Mouse (Mus musculus): Measurements from ENCODE around the gene Sult6b2. TPM values are rescaled to one million over a fixed set of nuclear protein-coding genes. Genes with fewer than 3 reads are reported as not detected.
A peak's percentile ranks its signal among the peaks of the same experiment; 100 is the strongest.

The Sult6b2 gene
- total and polyA plus RNA-seq, 2 experiments = not detected

DNA sequence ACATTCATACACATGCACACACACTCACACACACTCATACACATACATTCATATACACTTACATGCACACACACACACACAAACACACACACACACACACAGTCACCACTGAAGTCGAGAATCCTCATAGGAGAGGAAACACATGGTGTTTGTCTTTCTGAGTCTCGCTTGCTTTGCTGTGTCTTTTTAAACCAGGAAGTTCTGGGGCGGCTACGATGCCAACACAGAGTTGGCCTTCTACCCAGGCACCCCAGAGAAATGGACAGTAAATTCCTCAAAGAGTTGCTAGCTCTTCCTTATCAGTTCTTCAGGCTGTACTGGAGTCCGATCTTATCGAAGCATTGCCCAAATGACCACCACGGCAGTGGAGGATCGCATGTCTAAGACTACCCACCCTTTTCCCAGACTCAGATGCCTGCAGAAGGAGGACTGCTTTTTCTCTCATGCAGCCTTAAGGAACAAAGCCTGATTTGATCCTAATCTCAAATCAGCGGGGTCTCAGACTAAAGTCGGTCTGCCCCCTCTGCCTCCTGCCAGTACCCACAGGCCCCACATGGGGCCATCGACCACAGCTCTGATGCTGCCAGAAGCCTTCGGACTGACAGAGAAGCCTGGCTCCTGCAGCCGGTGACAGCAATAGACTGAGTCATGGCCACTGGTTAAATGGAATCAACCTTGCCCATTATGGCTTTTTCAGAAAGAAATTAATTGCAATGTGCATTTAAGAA lies 11.9 kb downstream of the Sult6b2 start:
- Histone ChIP-seq H3K4me3 (ENCODE audit: insufficient read depth, low read depth, low read length) (no peak overlapping the region), H3K9ac (ENCODE audit: low read depth, low read length) (no peak overlapping the region), H3K4me1 (ENCODE audit: control insufficient read depth, insufficient read depth, low read length) (peaks cover 2% of the 10 kb centered on the region; the same call in 1 of the 2 replicates), H3K79me2 (ENCODE audit: control insufficient read depth, insufficient read depth, low read length) (no peaks in the 10 kb centered on the region), H3K36me3 (ENCODE audit: control insufficient read depth, insufficient read depth, low read length) (no peaks in the 10 kb centered on the region), H3K27ac (replicated peaks; ENCODE audit: insufficient read depth, low read depth, low read length) (no peak overlapping the region), H3K27me3 (ENCODE audit: control insufficient read depth, insufficient read depth, low read length) (no peaks in the 10 kb centered on the region)
- no peak for DNase-seq (ENCODE audit: extremely low read depth, low read depth, low spot score)
- no peak for TF ChIP-seq CTCF (IDR thresholded peaks at IDR 0.05; ENCODE audit: low read depth, low read length)
- TF ChIP-seq POLR2A (IDR thresholded peaks at IDR 0.05; ENCODE audit: extremely low read depth, insufficient read depth, low read length) = no peak
- 66% methylated on average over 13 of the region's 13 CpGs for WGBS

DNA sequence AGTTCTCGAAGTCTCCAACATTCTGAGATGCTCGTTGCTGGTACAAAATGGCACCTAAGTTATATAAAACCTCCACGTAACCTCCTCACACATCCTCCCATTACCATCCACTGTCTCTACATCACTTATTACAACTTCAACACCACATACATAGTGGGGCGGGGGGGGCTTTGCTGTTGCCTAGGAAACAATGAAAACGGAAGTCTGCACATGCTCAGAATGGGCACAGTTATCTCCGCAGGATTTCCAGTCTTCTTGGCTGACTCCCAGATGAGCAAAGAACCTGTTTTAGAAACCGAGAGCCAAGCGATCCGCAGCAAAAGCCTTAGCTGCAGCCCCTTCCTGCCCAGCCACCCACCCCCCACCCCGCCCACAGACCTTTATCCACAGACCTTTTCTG lies 14.6 kb downstream of the Sult6b2 start:
- H3K27ac ChIP-seq (replicated peaks; ENCODE audit: insufficient read depth, low read depth, low read length) = no peak overlapping the region
- DNase-seq (ENCODE audit: extremely low read depth, low read depth, low spot score) = no peak
- H3K36me3 ChIP-seq (ENCODE audit: control insufficient read depth, insufficient read depth, low read length) = no peaks in the 10 kb centered on the region
- H3K4me3 ChIP-seq (ENCODE audit: insufficient read depth, low read depth, low read length) = no peak overlapping the region
- no peak overlapping the region for H3K9ac ChIP-seq (ENCODE audit: low read depth, low read length)
- no peaks in the 10 kb centered on the region for H3K27me3 ChIP-seq (ENCODE audit: control insufficient read depth, insufficient read depth, low read length)
- H3K4me1 ChIP-seq (ENCODE audit: control insufficient read depth, insufficient read depth, low read length) = no peaks in the 10 kb centered on the region
- WGBS = 89% methylated on average over 10 of the region's 10 CpGs
- TF ChIP-seq CTCF (IDR thresholded peaks at IDR 0.05; ENCODE audit: low read depth, low read length) (no peak), POLR2A (IDR thresholded peaks at IDR 0.05; ENCODE audit: extremely low read depth, insufficient read depth, low read length) (no peak)
- H3K79me2 ChIP-seq (ENCODE audit: control insufficient read depth, insufficient read depth, low read length) = no peaks in the 10 kb centered on the region

DNA sequence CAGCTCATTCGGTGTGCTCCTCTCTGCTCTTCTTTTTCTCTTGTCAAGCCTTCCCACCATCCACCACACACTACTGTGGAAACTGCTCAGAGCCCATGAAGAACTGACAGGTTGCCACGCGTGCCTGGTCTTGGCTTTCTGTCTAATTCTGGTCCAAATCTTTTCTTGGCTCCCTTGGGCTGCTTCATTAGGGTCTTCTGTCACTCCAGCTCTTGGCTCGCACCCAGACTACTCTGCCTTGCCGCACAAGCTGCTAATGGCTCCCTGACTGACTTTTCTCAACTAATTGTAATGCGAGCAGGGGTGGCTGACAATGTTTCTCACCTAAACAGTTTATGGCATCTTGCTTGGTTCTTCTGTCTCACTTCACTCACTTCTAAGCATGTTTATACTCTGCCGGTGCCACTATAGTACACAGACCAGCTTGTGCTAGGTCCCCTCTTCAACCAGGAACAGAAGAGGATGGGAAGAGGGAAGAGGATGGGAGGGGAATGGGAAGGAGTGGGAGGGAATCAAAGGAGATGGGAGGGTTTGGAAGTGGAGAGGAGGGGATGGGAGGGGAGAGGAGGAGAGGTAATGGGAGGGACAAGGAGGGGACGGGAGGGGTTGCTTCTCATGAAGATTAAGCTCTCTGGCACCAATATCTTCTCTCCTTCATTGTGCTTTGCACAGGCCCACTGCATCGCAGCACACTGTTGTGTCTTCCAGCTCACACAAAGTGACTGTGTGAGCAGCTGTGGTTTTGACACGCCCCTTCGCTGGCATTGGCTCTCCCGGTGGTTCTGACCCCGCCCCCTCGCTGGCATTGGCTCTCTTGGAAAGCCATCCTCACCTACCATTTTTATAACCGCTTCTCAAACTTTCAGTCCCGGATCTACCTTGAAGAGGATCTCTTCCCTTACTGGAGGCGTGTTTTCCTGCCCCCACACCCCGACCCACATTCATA lies 16.0 kb downstream of the Sult6b2 start:
- Histone ChIP-seq H3K4me1 (ENCODE audit: control insufficient read depth, insufficient read depth, low read length) (no peaks in the 10 kb centered on the region), H3K4me3 (ENCODE audit: insufficient read depth, low read depth, low read length) (no peak overlapping the region), H3K79me2 (ENCODE audit: control insufficient read depth, insufficient read depth, low read length) (no peaks in the 10 kb centered on the region), H3K27ac (replicated peaks; ENCODE audit: insufficient read depth, low read depth, low read length) (no peak overlapping the region), H3K9ac (ENCODE audit: low read depth, low read length) (no peak overlapping the region), H3K27me3 (ENCODE audit: control insufficient read depth, insufficient read depth, low read length) (no peaks in the 10 kb centered on the region), H3K36me3 (ENCODE audit: control insufficient read depth, insufficient read depth, low read length) (no peaks in the 10 kb centered on the region)
- no peak for DNase-seq (ENCODE audit: extremely low read depth, low read depth, low spot score)
- TF ChIP-seq CTCF (IDR thresholded peaks at IDR 0.05; ENCODE audit: low read depth, low read length) (no peak), POLR2A (IDR thresholded peaks at IDR 0.05; ENCODE audit: extremely low read depth, insufficient read depth, low read length) (no peak)
- WGBS = 64% methylated on average over 18 of the region's 18 CpGs

- no peaks in the 10 kb centered on the region for H3K27me3 ChIP-seq (ENCODE audit: control insufficient read depth, insufficient read depth, low read length)
- H3K4me3 ChIP-seq (ENCODE audit: insufficient read depth, low read depth, low read length) = no peak overlapping the region
- H3K9ac ChIP-seq (ENCODE audit: low read depth, low read length) = no peak overlapping the region
- H3K36me3 ChIP-seq (ENCODE audit: control insufficient read depth, insufficient read depth, low read length) = no peaks in the 10 kb centered on the region
- H3K79me2 ChIP-seq (ENCODE audit: control insufficient read depth, insufficient read depth, low read length) = no peaks in the 10 kb centered on the region
- H3K27ac ChIP-seq (replicated peaks; ENCODE audit: insufficient read depth, low read depth, low read length) = no peak overlapping the region
- WGBS = 87% methylated on average over 21 of the region's 21 CpGs
- no peak for DNase-seq (ENCODE audit: extremely low read depth, low read depth, low spot score)
- H3K4me1 ChIP-seq (ENCODE audit: control insufficient read depth, insufficient read depth, low read length) = no peaks in the 10 kb centered on the region
- TF ChIP-seq POLR2A (IDR thresholded peaks at IDR 0.05; ENCODE audit: extremely low read depth, insufficient read depth, low read length) = no peak
- no peak for TF ChIP-seq CTCF (IDR thresholded peaks at IDR 0.05; ENCODE audit: low read depth, low read length)
Observed at GRCm38 (mm10) chr6:142786106-142786505, 18.2 kb downstream of the Sult6b2 start.

DNA sequence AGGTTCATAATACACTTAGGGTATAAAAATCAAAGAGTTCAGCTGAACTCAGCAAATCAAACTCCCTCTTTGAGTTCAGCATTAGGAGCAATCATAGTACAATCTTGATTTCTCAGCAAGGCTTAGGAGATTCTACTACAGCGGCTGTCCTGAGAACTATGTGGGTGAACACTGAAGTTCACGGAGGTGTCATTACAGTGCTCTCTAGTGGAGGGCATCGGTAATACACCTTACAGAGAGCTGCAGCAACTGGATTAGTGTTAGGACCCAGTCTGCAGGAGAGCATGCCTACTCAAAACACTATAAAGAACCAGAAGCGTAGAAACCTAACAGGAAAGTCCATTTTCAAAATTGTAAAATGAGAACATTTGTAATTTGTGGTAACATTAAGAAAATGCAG lies 19.0 kb downstream of the Sult6b2 start:
- Histone ChIP-seq H3K9ac (ENCODE audit: low read depth, low read length) (no peak overlapping the region), H3K4me1 (ENCODE audit: control insufficient read depth, insufficient read depth, low read length) (no peaks in the 10 kb centered on the region), H3K4me3 (ENCODE audit: insufficient read depth, low read depth, low read length) (no peak overlapping the region), H3K79me2 (ENCODE audit: control insufficient read depth, insufficient read depth, low read length) (no peaks in the 10 kb centered on the region), H3K36me3 (ENCODE audit: control insufficient read depth, insufficient read depth, low read length) (no peaks in the 10 kb centered on the region), H3K27me3 (ENCODE audit: control insufficient read depth, insufficient read depth, low read length) (no peaks in the 10 kb centered on the region), H3K27ac (replicated peaks; ENCODE audit: insufficient read depth, low read depth, low read length) (no peak overlapping the region)
- DNase-seq (ENCODE audit: extremely low read depth, low read depth, low spot score) = peak; percentile 55
- TF ChIP-seq CTCF (IDR thresholded peaks at IDR 0.05; ENCODE audit: low read depth, low read length) (peak; percentile 33), POLR2A (IDR thresholded peaks at IDR 0.05; ENCODE audit: extremely low read depth, insufficient read depth, low read length) (no peak)
- 19% methylated on average over 4 of the region's 4 CpGs for WGBS

Measured in liver, adult 2 months (tissue).